Mouse (Mus musculus) limb, embryonic 13.5 days (tissue): ENCODE measurements around the gene Crygb. TPM values are rescaled to one million over a fixed set of nuclear protein-coding genes. Genes with fewer than 3 reads are reported as not detected.
A peak's percentile ranks its signal among the peaks of the same experiment; 100 is the strongest.
"Not testable (repeated sequence)": the region's sequence is repeated elsewhere in the genome, so short reads cannot be mapped to it uniquely, and the experiment has no call there.

Experiments
- ATAC-seq: fragments of 200-750 bp; cut with Nextera tagmentation; 2 replicates; pipeline ENCODE4 v1.8.0; 2017; ENCODE audit warnings: low read depth, moderate number of reproducible peaks, moderate TSS enrichment; ENCODE audit not compliant: low FRiP score
- H3K27ac ChIP-seq: fragments of 300-500 bp; sonication (generic); 2 replicates; pipeline ENCODE4 v1.5.1; 2015; ENCODE audit warnings: inconsistent platforms, mild to moderate bottlenecking, moderate library complexity
- H3K27me3 ChIP-seq: fragments of 300-500 bp; sonication (generic); 2 replicates; pipeline ENCODE4 v1.6.1; 2015; ENCODE audit warnings: mild to moderate bottlenecking, inconsistent platforms
- H3K36me3 ChIP-seq: fragments of 300-500 bp; sonication (generic); 2 replicates; pipeline ENCODE4 v1.6.1; 2015; ENCODE audit warnings: inconsistent platforms, mild to moderate bottlenecking, moderate library complexity
- H3K4me1 ChIP-seq: fragments of 300-500 bp; sonication (generic); 2 replicates; pipeline ENCODE4 v1.6.1; 2015; ENCODE audit warnings: inconsistent platforms
- H3K4me2 ChIP-seq: fragments of 300-500 bp; sonication (generic); replicated peaks from 2 replicates; pipeline ENCODE4 v1.6.1; 2015; ENCODE audit warnings: inconsistent platforms, mild to moderate bottlenecking, moderate library complexity
- H3K4me3 ChIP-seq: fragments of 300-500 bp; sonication (generic); 2 replicates; pipeline ENCODE4 v1.5.1; 2015; ENCODE audit warnings: moderate library complexity, mild to moderate bottlenecking, inconsistent platforms
- H3K9ac ChIP-seq: fragments of 300-500 bp; sonication (generic); 2 replicates; pipeline ENCODE4 v1.6.1; 2015; ENCODE audit warnings: mild to moderate bottlenecking, inconsistent platforms
- H3K9me3 ChIP-seq: fragments of 300-500 bp; sonication (generic); 2 replicates; pipeline ENCODE4 v1.6.1; 2016; ENCODE audit warnings: inconsistent platforms
- WGBS: fragments of 180-500 bp; shearing (Covaris S2); methylation state at CpG from one replicate; pipeline ENCODE4 v1.1.7; 2015; 5-methylcytosine and 5-hydroxymethylcytosine counted together
- polyA plus RNA-seq: library from polyadenylated mRNA; unstranded; fragments of >200 nt; fragmentation: Nextera tagmentation; extraction: Ambion mirVana; gene quantifications from 2 replicates; pipeline ENCODE4 v1.2.1, GENCODE M21; 2015

The Crygb gene
- polyA plus RNA-seq, 1 experiment from 2014 or later, result 0.33 TPM

DNA sequence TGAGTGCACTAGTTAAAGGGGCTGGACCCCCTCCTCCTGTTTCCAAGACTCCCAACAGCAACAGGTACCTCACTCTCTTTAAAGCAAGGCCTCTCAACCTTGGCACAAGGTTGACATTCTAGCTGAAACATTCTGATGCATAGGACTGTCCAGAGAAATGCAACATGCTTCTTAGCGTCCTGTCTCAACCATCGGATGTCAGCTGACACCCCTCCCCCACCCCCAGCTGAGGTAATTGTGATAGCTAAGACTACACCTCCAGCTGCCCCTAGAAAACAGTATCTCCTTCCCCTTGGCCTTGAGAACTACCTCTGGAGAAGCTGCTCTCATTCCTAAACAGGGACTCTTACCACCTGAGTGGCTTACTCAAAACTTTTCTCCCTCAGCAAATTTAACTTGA, 29.9 kb downstream of the Crygb start:
- no peak overlapping the region for H3K9ac ChIP-seq
- H3K4me3 ChIP-seq, result no peak overlapping the region
- no peak overlapping the region for H3K4me2 ChIP-seq
- H3K36me3 ChIP-seq, result no peaks in the 10 kb centered on the region
- H3K27ac ChIP-seq, result no peak overlapping the region
- WGBS, result 34% methylated on average over 2 of the region's 2 CpGs
- no peaks in the 10 kb centered on the region for H3K27me3 ChIP-seq
- no peak for ATAC-seq
- H3K9me3 ChIP-seq, result no peaks in the 10 kb centered on the region; the same call in 1 of the 2 replicates
- peaks cover 7% of the 10 kb centered on the region; the same call in 1 of the 2 replicates for H3K4me1 ChIP-seq

GRCm38 (mm10) chr1:65051696-65052095, 30.4 kb downstream of the Crygb start:
- ATAC-seq, result no peak
- H3K4me1 ChIP-seq, result peaks cover 7% of the 10 kb centered on the region; the same call in 1 of the 2 replicates
- WGBS, result 58% methylated on average over 7 of the region's 7 CpGs
- no peak overlapping the region for H3K27ac ChIP-seq
- H3K27me3 ChIP-seq, result no peaks in the 10 kb centered on the region
- no peak overlapping the region for H3K4me2 ChIP-seq
- no peaks in the 10 kb centered on the region; the same call in 1 of the 2 replicates for H3K9me3 ChIP-seq
- H3K4me3 ChIP-seq, result no peak overlapping the region
- H3K9ac ChIP-seq, result no peak overlapping the region
- no peaks in the 10 kb centered on the region for H3K36me3 ChIP-seq

DNA sequence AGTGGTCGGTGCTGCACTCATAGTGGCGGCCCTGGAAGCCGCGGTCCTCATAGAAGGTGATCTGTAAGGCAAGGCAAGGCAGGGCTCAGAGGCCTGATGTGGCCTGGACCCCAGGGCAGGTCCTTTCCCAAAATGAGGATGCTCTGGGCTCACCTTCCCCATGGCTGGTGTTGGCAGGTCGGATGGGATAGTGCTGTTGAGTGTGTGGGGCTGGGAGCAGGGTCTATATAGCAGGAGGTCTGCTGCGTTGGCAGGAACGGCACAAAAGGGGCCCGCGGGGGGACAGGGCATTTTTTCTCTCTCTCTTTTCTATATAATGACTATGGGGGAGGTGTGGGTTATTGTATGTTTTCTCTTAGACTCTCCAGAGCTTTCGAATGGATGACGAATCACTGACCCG, 31.1 kb downstream of the Crygb start, which contains the start of gene Cryge:
TSS of gene Cryge (minus strand) at position 198 of the 400 bp plus-strand sequence.
- not testable (repeated sequence) for H3K27me3 ChIP-seq, ATAC-seq, H3K4me1 ChIP-seq, H3K4me3 ChIP-seq, H3K9me3 ChIP-seq, H3K36me3 ChIP-seq, H3K4me2 ChIP-seq, H3K9ac ChIP-seq, H3K27ac ChIP-seq
- 85% methylated on average over 10 of the region's 12 CpGs for WGBS

DNA sequence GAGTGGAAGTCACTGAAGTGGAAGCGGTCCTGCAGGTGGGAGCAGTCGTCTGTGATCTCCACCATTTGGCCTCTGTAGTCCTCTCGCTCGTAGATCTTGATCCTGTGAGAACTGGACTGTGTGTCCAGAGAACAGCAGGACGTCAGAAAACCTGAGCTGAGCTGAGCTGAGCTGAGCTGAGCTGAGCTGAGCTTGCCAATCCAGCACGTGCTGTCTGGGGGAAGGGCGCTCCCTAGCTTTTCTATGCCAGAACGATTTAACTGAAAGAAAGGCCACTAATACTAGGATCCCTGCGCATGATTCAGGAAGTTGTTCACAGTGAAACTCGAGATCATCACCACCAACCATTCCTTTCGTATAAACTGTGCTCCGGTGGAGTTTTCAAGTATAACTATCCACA, 33.3 kb downstream of the Crygb start:
- H3K4me2 ChIP-seq, result no peak overlapping the region
- no peaks in the 10 kb centered on the region for H3K27me3 ChIP-seq
- H3K4me1 ChIP-seq, result peaks cover 7% of the 10 kb centered on the region; the same call in 1 of the 2 replicates
- H3K4me3 ChIP-seq, result no peak overlapping the region
- H3K27ac ChIP-seq, result no peak overlapping the region
- no peaks in the 10 kb centered on the region for H3K36me3 ChIP-seq
- no peaks in the 10 kb centered on the region; the same call in 1 of the 2 replicates for H3K9me3 ChIP-seq
- WGBS, result 50% methylated on average over 12 of the region's 12 CpGs
- ATAC-seq, result no peak
- no peak overlapping the region for H3K9ac ChIP-seq

DNA sequence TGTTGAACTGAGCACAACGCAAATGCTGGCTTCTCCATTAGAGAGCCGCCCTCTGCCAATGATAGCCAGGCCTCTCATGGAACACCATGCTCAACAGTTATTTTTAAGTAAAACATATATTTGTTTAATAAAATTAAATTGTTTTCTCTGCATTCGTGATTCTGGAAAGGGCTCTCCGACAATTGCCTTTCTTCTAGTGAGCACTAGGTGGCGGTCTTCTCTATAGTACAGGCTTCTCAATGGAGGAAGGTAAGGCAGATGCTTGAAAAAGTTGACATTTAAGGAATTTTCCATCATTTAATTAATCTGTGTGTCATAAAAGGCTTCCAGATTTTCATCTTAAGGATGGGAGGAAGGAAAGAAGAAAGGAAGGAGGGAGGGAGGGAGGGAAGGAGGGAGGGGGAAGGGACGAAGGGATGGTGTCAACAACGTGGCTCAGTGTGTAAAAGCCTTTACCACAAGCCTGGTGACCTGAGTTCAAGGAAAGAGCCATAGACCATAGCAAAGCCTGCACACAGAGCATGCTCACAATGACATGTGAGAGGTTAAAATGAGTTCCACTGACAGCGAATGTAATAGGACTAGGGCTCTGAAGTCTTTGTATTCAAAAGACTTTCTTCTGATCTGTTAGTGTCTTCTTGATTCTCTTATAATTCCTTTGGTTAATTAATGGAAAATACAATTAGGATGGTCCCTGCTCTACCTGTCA, 35.5 kb downstream of the Crygb start:
- Histone ChIP-seq H3K27me3 (no peaks in the 10 kb centered on the region), H3K9me3 (no peaks in the 10 kb centered on the region), H3K9ac (no peak overlapping the region), H3K27ac (no peak overlapping the region), H3K4me1 (peaks cover 2% of the 10 kb centered on the region; the same call in 1 of the 2 replicates), H3K4me2 (peak overlapping the region; percentile 37), H3K4me3 (no peak overlapping the region), H3K36me3 (no peaks in the 10 kb centered on the region)
- ATAC-seq, result no peak
- 37% methylated on average over 8 of the region's 8 CpGs for WGBS

DNA sequence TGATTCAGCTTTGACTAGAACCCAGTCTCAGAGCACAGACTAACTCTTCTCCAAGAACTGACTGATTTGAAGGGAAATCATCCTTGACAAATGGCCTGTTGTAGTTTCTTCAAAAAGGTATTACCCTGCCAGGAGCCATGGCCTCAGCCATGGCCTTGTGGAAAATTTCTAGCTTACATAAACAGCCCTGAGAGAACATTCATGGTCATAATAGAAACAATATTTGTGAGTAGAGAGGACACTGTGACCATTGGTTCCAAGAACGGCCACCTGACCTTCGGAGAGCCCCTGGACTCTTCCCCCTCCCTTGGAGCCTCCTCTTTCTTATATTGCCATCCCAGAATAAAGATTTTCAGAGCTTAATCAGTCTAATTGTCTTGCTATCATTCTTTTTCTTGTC, 38.7 kb downstream of the Crygb start:
- WGBS, result 76% methylated on average over 2 of the region's 2 CpGs
- no peaks in the 10 kb centered on the region for H3K4me1 ChIP-seq

DNA sequence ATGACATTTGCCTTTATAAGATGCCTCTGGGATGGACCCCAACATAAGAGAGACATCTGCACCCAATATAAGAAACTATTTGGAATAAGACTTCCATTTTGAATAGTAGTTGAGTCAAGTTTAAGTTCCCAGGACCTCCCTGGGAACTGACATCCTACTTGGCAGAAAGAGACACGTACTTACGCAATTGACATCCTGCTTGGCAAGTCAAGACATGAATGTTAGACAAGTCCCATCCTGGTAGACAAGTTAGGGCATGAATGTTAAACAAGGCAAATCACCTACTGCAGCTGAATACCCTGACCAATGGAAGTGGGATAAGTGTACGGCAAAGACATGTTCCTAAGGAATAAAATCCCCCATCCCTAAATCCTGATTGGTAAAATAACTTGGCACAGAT, 40.3 kb downstream of the Crygb start:
- Histone ChIP-seq H3K4me3 (no peak overlapping the region), H3K4me1 (no peaks in the 10 kb centered on the region), H3K27me3 (no peaks in the 10 kb centered on the region), H3K4me2 (no peak overlapping the region), H3K36me3 (no peaks in the 10 kb centered on the region), H3K9ac (no peak overlapping the region), H3K27ac (no peak overlapping the region), H3K9me3 (no peaks in the 10 kb centered on the region)
- no peak for ATAC-seq
- 90% methylated on average over 3 of the region's 3 CpGs for WGBS

More for the DNA sequence above, 38.7 kb downstream of the Crygb start:
- no peak for ATAC-seq
- H3K4me3 ChIP-seq, result no peak overlapping the region
- H3K9ac ChIP-seq, result no peak overlapping the region
- H3K36me3 ChIP-seq, result no peaks in the 10 kb centered on the region
- H3K27me3 ChIP-seq, result no peaks in the 10 kb centered on the region
- H3K27ac ChIP-seq, result no peak overlapping the region
- H3K9me3 ChIP-seq, result no peaks in the 10 kb centered on the region
- H3K4me2 ChIP-seq, result no peak overlapping the region

DNA sequence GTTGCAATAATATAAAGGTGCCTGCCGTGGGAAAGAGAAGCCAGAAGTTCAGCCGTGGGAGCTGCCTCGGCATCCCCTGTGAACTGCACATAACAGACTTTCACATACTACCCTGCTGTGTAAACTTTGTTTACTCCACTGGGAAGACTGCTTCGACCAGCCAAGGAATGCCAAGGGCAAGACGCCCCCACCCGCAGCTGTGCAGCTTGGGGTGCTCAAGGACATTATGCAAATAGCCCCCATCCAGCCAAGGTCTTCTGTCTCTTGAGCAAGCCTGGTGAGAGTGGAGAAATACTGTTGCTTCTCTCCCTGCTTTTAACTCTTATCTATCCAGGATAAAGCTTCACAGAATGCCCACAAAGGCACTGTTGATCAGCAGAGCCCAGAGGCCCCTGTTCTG, 41.3 kb downstream of the Crygb start:
- H3K27me3 ChIP-seq, result no peaks in the 10 kb centered on the region
- WGBS, result 79% methylated on average over 6 of the region's 6 CpGs
- no peaks in the 10 kb centered on the region for H3K36me3 ChIP-seq
- H3K9ac ChIP-seq, result no peak overlapping the region
- H3K9me3 ChIP-seq, result no peaks in the 10 kb centered on the region
- H3K4me3 ChIP-seq, result no peak overlapping the region
- no peak overlapping the region for H3K4me2 ChIP-seq
- no peak for ATAC-seq
- no peak overlapping the region for H3K27ac ChIP-seq
- 0 out of 2 replicates have a peak, but pooled peaks cover under 1% of the 10 kb centered on the region for H3K4me1 ChIP-seq

DNA sequence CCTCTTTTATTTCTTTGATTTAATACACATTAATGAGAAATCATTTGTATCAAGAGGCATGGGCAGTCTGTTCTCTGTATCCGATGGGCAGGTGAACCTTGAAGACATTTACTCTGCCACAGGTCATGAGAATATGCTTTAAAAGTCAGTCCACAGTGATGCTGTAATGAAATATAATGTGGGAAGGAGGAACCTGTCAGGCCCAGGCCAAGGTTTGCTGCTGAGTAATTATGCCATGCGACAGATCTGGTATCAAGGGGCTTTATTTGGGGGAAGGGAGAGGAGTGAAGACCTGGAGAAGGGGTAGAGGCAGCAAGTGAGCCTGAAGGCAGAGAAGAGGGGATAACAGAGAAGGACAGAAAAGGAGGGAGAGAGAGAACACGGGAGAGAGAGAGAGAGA, 42.4 kb downstream of the Crygb start:
- Histone ChIP-seq H3K27ac (no peak overlapping the region), H3K36me3 (no peaks in the 10 kb centered on the region), H3K27me3 (no peaks in the 10 kb centered on the region), H3K4me2 (no peak overlapping the region), H3K4me3 (no peak overlapping the region), H3K9ac (no peak overlapping the region), H3K9me3 (no peaks in the 10 kb centered on the region), H3K4me1 (0 out of 2 replicates have a peak, but pooled peaks cover 10% of the 10 kb centered on the region)
- no peak for ATAC-seq
- 58% methylated on average over 3 of the region's 3 CpGs for WGBS

- no peak for ATAC-seq
- Histone ChIP-seq H3K27ac (no peak overlapping the region), H3K9ac (no peak overlapping the region), H3K9me3 (no peaks in the 10 kb centered on the region), H3K4me2 (no peak overlapping the region), H3K4me3 (no peak overlapping the region), H3K36me3 (no peaks in the 10 kb centered on the region), H3K27me3 (no peaks in the 10 kb centered on the region), H3K4me1 (0 out of 2 replicates have a peak, but pooled peaks cover 11% of the 10 kb centered on the region)
- 83% methylated on average over 2 of the region's 2 CpGs for WGBS
These were observed 44.5 kb downstream of the Crygb start for GRCm38 (mm10) chr1:65037542-65037941.

DNA sequence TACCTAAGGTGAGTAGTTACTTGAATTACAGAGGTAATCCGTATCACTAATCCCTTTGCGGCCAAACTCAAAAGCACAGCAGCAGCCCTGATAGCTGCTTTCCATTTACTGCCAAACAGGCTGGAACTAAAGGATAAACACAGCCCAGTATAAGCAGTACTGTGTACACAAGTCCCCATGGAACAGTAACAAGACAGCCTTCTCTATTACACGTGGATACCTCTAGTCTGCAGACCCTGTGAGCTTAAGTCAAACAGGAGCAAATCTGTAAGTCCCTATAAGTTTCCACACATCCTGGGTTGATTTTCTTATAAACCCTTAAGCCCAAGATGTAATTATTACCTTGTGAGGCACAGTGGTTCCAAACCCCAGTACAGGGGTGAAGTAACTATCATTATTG, 46.6 kb downstream of the Crygb start:
- H3K9me3 ChIP-seq, result no peaks in the 10 kb centered on the region
- no peak overlapping the region for H3K9ac ChIP-seq
- peak; percentile 66; the same call in 1 of the 2 replicates for ATAC-seq
- H3K4me2 ChIP-seq, result no peak overlapping the region; the same call in 1 of the 2 replicates
- H3K4me1 ChIP-seq, result 0 out of 2 replicates have a peak, but pooled peaks cover 11% of the 10 kb centered on the region
- WGBS, result 9% methylated on average over 3 of the region's 3 CpGs
- H3K27ac ChIP-seq, result no peak overlapping the region
- no peak overlapping the region for H3K4me3 ChIP-seq
- H3K27me3 ChIP-seq, result no peaks in the 10 kb centered on the region
- no peaks in the 10 kb centered on the region for H3K36me3 ChIP-seq

DNA sequence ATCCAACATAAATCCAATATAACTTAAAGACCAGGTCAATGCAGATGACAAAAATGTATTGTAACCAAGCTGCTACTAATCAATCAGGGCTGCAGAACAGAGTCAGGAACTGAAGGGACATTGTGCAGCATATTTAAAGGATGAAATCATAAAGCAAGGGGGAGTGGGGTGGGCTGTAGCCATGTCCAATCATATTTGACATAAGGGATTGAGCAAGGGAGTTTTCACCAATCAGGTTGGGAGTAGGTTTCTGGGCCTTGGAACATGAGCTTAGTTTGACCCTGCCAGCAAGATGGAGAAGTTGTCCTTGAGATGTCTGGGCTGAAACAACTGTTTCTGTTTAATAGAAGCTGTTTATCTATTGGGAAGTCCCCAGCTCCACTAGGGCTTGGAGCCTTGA, 49.4 kb downstream of the Crygb start, which contains the start of gene Akr1cl:
TSS of gene Akr1cl (minus strand) at position 119 of the 400 bp plus-strand sequence.
- H3K9ac ChIP-seq, result no peak within 1 kb of the TSS
- no peak within 1 kb of the TSS for H3K4me3 ChIP-seq
- H3K9me3 ChIP-seq, result no peaks in the 10 kb centered on the region
- H3K27me3 ChIP-seq, result no peaks in the 10 kb centered on the region
- no peak within 1 kb of the TSS for H3K4me2 ChIP-seq
- no peak within 1 kb of the TSS for H3K27ac ChIP-seq
- H3K36me3 ChIP-seq, result no peaks in the 10 kb centered on the region
- no peak for ATAC-seq
- 0 out of 2 replicates have a peak, but pooled peaks cover 11% of the 10 kb centered on the region for H3K4me1 ChIP-seq
